Mouse (Mus musculus) bone marrow macrophage, adult 2 months (primary cell): ENCODE measurements around the gene Cxcr5. TPM values are rescaled to one million over a fixed set of nuclear protein-coding genes. Genes with fewer than 3 reads are reported as not detected.

Experiments
- H3K27ac ChIP-seq: 2 replicates; pipeline ENCODE4 v1.5.1; 2012; ENCODE audit warnings: low read depth, low read length; ENCODE audit not compliant: insufficient read depth
- H3K4me1 ChIP-seq: 2 replicates; pipeline ENCODE4 v1.6.1; 2012; ENCODE audit warnings: low read length; ENCODE audit not compliant: control insufficient read depth, insufficient read depth
- H3K4me3 ChIP-seq: 2 replicates; pipeline ENCODE4 v1.5.1; 2012; ENCODE audit warnings: mild to moderate bottlenecking, low read length, moderate library complexity; ENCODE audit not compliant: insufficient read depth
- CTCF ChIP-seq: IDR thresholded peaks from 2 replicates; pipeline ENCODE4 v1.5.1; 2012; ENCODE audit warnings: low read depth, mild to moderate bottlenecking, low read length, moderate library complexity
- POLR2A ChIP-seq: IDR thresholded peaks from 2 replicates; pipeline ENCODE4 v1.6.1; 2012; ENCODE audit warnings: mild to moderate bottlenecking, low read depth, low read length, borderline replicate concordance
- polyA plus RNA-seq: library from polyadenylated mRNA; stranded (reverse); fragments of >200 nt; gene quantifications from 2 replicates; pipeline ENCODE4 v1.2.4, GENCODE M21; 2012; ENCODE audit not compliant: missing spikeins, insufficient read depth, insufficient read length

Gene Cxcr5
- polyA plus RNA-seq, 1 experiment: not detected

DNA sequence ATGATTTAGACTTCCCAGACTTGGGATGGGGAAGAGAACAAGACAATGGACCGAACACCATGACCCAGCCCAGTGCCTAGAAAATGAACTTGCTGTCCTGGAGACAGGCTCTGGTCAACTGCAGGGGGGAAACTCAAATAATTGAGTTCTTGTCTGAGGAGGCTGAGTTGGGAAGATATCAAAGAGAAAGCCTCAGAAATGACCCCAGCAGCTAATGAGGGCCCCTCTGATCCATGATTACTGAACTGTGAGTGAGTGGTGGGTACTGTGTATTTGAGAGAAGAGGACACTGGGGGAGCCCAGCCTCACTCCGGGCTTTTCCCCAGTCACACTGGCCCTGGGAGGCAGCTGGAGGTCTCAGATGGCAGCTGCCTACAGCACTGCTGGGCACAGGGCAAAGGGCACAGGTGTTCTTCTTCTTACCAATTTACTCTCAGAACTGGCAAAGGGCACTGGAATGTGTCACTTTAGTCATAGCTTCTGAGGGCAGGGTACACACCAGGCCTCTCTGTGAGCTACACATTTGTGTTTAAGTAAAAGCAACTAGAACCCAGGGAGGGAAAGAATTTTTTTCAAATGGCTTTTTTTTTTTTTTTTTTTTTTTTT, 21.8 kb downstream of the Cxcr5 start:
- Histone ChIP-seq H3K4me1 (peaks cover 31% of the 10 kb centered on the region), H3K27ac (no peak overlapping the region), H3K4me3 (no peak overlapping the region)
- TF ChIP-seq POLR2A (no peak), CTCF (no peak)

- TF ChIP-seq CTCF: no peak
- TF ChIP-seq POLR2A: no peak
- Histone ChIP-seq H3K27ac (peak overlapping the region; percentile 4), H3K4me1 (peaks cover 32% of the 10 kb centered on the region), H3K4me3 (no peak overlapping the region)
These were observed 23.9 kb downstream of the Cxcr5 start for GRCm38 (mm10) chr9:44537625-44538301.

DNA sequence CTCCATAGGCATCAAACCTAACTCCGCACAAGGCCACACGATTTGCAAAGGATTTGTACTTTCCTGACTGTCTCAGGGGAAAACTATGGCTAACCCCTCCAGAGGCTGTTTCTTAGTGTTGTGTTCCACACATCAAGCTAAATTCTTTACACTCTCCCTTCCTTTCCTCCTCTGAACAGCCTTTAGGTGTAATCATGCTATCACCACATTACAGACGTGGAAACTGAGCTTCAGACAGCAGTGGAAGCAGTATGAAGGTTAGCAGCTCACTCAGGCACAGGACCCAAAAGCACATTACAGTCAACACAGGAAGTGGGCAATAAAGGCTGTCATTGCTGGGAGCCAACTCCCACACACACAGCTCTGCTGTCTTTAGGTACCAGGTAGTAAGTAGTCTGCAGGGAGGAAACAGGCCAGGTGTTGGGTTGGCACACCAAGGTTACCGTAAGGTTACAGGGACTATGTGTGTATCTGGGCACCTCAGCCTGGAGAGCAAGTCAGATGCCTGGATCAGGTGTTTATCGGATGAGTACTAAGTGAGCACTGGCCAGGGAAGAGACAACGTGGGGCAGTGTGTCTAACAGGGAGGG, 28.6 kb downstream of the Cxcr5 start:
- Histone ChIP-seq H3K4me3 (no peak overlapping the region), H3K4me1 (peaks cover 17% of the 10 kb centered on the region), H3K27ac (no peak overlapping the region)
- no peak for TF ChIP-seq POLR2A
- TF ChIP-seq CTCF: no peak

DNA sequence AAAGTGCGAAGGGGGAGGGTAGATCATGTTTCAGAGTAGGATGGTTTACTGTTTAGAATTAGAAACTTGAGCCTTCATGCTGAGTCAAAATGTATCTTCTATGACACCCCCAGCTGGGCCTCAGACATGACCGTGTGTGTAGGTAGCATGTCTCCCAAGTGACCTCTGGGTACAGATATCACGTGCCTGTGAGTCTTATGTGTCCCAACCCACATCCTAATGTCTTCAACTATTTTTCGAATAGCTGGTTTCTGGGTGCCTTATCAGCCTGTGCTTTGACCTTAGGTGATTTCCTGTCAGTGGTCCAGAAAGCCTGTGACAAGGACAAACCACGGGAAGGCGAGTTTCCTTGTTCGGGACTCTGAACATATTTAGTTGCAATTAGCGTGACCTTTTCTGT, 33.3 kb downstream of the Cxcr5 start:
- H3K27ac ChIP-seq: no peak overlapping the region
- H3K4me1 ChIP-seq: no peaks in the 10 kb centered on the region
- H3K4me3 ChIP-seq: no peak overlapping the region
- no peak for TF ChIP-seq POLR2A
- no peak for TF ChIP-seq CTCF

- no peak for TF ChIP-seq POLR2A
- TF ChIP-seq CTCF: no peak
- Histone ChIP-seq H3K4me3 (no peak overlapping the region), H3K27ac (no peak overlapping the region), H3K4me1 (peaks cover 4% of the 10 kb centered on the region)
These were observed 35.2 kb downstream of the Cxcr5 start for GRCm38 (mm10) chr9:44526337-44527112.

- TF ChIP-seq CTCF (no peak), POLR2A (no peak)
- Histone ChIP-seq H3K4me3 (no peak overlapping the region), H3K4me1 (peaks cover 4% of the 10 kb centered on the region), H3K27ac (no peak overlapping the region)
These were observed 36.1 kb downstream of the Cxcr5 start for GRCm38 (mm10) chr9:44525589-44525988.

- no peak overlapping the region for H3K4me3 ChIP-seq
- peaks cover 4% of the 10 kb centered on the region for H3K4me1 ChIP-seq
These were observed 36.7 kb downstream of the Cxcr5 start for GRCm38 (mm10) chr9:44525001-44525400.

GRCm38 (mm10) chr9:44524235-44524826, 37.3 kb downstream of the Cxcr5 start:
- Histone ChIP-seq H3K27ac (no peak overlapping the region), H3K4me3 (no peak overlapping the region), H3K4me1 (peaks cover 4% of the 10 kb centered on the region)
- TF ChIP-seq CTCF (no peak), POLR2A (no peak)

More at GRCm38 (mm10) chr9:44525001-44525400, 36.7 kb downstream of the Cxcr5 start:
- H3K27ac ChIP-seq: no peak overlapping the region
- no peak for TF ChIP-seq POLR2A
- TF ChIP-seq CTCF: no peak

GRCm38 (mm10) chr9:44523686-44524085, 38.0 kb downstream of the Cxcr5 start:
- peaks cover 4% of the 10 kb centered on the region for H3K4me1 ChIP-seq
- H3K27ac ChIP-seq: no peak overlapping the region
- no peak overlapping the region for H3K4me3 ChIP-seq
- no peak for TF ChIP-seq CTCF
- no peak for TF ChIP-seq POLR2A

- H3K27ac ChIP-seq: no peak overlapping the region
- H3K4me3 ChIP-seq: no peak overlapping the region
- TF ChIP-seq POLR2A (no peak), CTCF (no peak)
- H3K4me1 ChIP-seq: peaks cover 10% of the 10 kb centered on the region
These were observed 39.8 kb downstream of the Cxcr5 start for GRCm38 (mm10) chr9:44521927-44522326.
